ENCODE assay signal across 11 mouse cellular contexts in the genomic region with DNA sequence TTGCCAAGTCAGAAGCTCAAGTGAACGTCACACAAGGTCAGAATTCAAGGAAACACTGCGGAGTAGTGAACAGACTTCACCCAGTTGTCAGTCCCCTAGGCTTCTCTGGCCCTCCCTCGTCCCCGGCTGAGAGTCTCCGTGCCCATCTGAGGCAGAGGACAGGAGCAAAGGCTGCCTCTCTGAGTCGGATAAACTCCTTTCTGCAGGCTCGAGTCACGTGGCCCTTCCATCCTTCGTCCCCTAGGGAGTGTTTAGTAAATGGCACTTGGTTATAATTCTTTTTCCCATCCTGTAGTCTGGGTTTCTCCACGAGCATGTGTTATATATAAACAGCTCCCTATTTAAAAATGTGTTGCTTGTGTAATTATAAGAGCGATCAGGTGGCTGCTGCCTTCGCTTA. TPM values are rescaled to one million over a fixed set of nuclear protein-coding genes. Genes with fewer than 3 reads are reported as not detected.
A peak's percentile ranks its signal among the peaks of the same experiment; 100 is the strongest.
DNase-seq lines count a peak whose midpoint lies in the region; ATAC-seq lines count a peak whose summit lies in the region.
"Had no signal": no experiment of that assay in that cellular context is flagged by ENCODE, and none has a peak within 500 bp of the region (broad histone marks: within the 10 kb centered on the region; RNA-seq: fewer than 3 reads in every experiment).

No protein-coding gene starts in this region.

- DNase-seq in left cerebral cortex, adult 11 months (ENCODE audit: low spot score): peak; percentile 34
- no peak for DNase-seq in left cerebral cortex, postnatal 4 days
- DNase-seq in spleen, postnatal 10 days (ENCODE audit: low spot score in 2 of 2): no peak

- no peak overlapping the region for H3K4me2 ChIP-seq in embryonic facial prominence, embryonic 15.5 days (replicated peaks)
- 0 out of 2 replicates have a peak overlapping the region, but pooled peaks have one; percentile 4 for H3K4me2 ChIP-seq in hindbrain, embryonic 12.5 days (replicated peaks)
- H3K4me2 ChIP-seq in neural tube, embryonic 12.5 days (replicated peaks): peak overlapping the region; percentile 20
- H3K4me2 ChIP-seq: liver, embryonic 15.5 days had no signal

- intact Hi-C loops in left cerebral cortex, postnatal 4 days (cut with DNase I): loop anchor here (5.0 kb wide), 1 partner anchor 354 kb away; no protein-coding TSS in a partner anchor

- H3K9me3 ChIP-seq in embryonic facial prominence, embryonic 15.5 days (replicated peaks): no peaks in the 10 kb centered on the region
- H3K9me3 ChIP-seq in hindbrain, embryonic 12.5 days (replicated peaks): no peaks in the 10 kb centered on the region
- H3K9me3 ChIP-seq in neural tube, embryonic 12.5 days: no peaks in the 10 kb centered on the region
- H3K9me3 ChIP-seq: liver, embryonic 15.5 days had no signal

- 0 out of 2 replicates have a peak overlapping the region, but pooled peaks have one; percentile 6 for H3K27ac ChIP-seq in embryonic facial prominence, embryonic 15.5 days (replicated peaks)
- H3K27ac ChIP-seq in hindbrain, embryonic 12.5 days: no peak overlapping the region
- no peak overlapping the region for H3K27ac ChIP-seq in neural tube, embryonic 12.5 days
- H3K27ac ChIP-seq: liver, embryonic 15.5 days had no signal

- H3K27me3 ChIP-seq in embryonic facial prominence, embryonic 15.5 days: no peaks in the 10 kb centered on the region
- H3K27me3 ChIP-seq in hindbrain, embryonic 12.5 days: no peaks in the 10 kb centered on the region
- H3K27me3 ChIP-seq in neural tube, embryonic 12.5 days (replicated peaks): no peaks in the 10 kb centered on the region
- H3K27me3 ChIP-seq: liver, embryonic 15.5 days had no signal

- H3K36me3 ChIP-seq in embryonic facial prominence, embryonic 15.5 days: no peaks in the 10 kb centered on the region
- no peaks in the 10 kb centered on the region for H3K36me3 ChIP-seq in hindbrain, embryonic 12.5 days
- H3K36me3 ChIP-seq in neural tube, embryonic 12.5 days: no peaks in the 10 kb centered on the region
- H3K36me3 ChIP-seq: liver, embryonic 15.5 days had no signal

- no peak overlapping the region for H3K4me3 ChIP-seq in embryonic facial prominence, embryonic 15.5 days (replicated peaks)
- H3K4me3 ChIP-seq in hindbrain, embryonic 12.5 days: no peak overlapping the region
- no peak overlapping the region for H3K4me3 ChIP-seq in neural tube, embryonic 12.5 days
- H3K4me3 ChIP-seq: liver, embryonic 15.5 days had no signal

- H3K4me1 ChIP-seq in embryonic facial prominence, embryonic 15.5 days: peaks cover 22% of the 10 kb centered on the region
- H3K4me1 ChIP-seq in hindbrain, embryonic 12.5 days: peaks cover 10% of the 10 kb centered on the region
- H3K4me1 ChIP-seq in neural tube, embryonic 12.5 days: 0 out of 2 replicates have a peak, but pooled peaks cover 4% of the 10 kb centered on the region

- H3K9ac ChIP-seq in embryonic facial prominence, embryonic 15.5 days: no peak overlapping the region
- no peak overlapping the region for H3K9ac ChIP-seq in hindbrain, embryonic 12.5 days
- no peak overlapping the region for H3K9ac ChIP-seq in neural tube, embryonic 12.5 days
- H3K9ac ChIP-seq: liver, embryonic 15.5 days had no signal

- no peak for ATAC-seq in embryonic facial prominence, embryonic 15.5 days (ENCODE audit: insufficient number of reproducible peaks, low FRiP score, low TSS enrichment, low read depth)
- no peak for ATAC-seq in hindbrain, embryonic 12.5 days (ENCODE audit: low FRiP score)
- ATAC-seq in neural tube, embryonic 12.5 days (ENCODE audit: low FRiP score, low read depth): peak; percentile 50; the same call in 1 of the 2 replicates
- no peak for ATAC-seq in megakaryocyte-erythroid progenitor cell, adult 5-6 weeks (replicated peaks; ENCODE audit: low FRiP score, low TSS enrichment, poor library complexity, severe bottlenecking)

- WGBS in embryonic facial prominence, embryonic 15.5 days: 39% methylated on average over 12 of the region's 12 CpGs
- WGBS in hindbrain, embryonic 12.5 days: 57% methylated on average over 12 of the region's 12 CpGs
- WGBS in neural tube, embryonic 12.5 days: 54% methylated on average over 12 of the region's 12 CpGs

RNA-seq across cellular contexts. Expression of a gene that starts 26.4 kb away (rescaled TPM):
- 10 to 100 TPM; 14.0 to 15.4 TPM for total RNA-seq in left cerebral cortex, postnatal 4 days (2021)
- 25.0 and 25.1 TPM in 2 replicates for polyA plus RNA-seq in embryonic facial prominence, embryonic 15.5 days (2015; fragmentation: Nextera tagmentation; extraction: Ambion mirVana)
- polyA plus RNA-seq in hindbrain, embryonic 12.5 days (2016; fragmentation: Nextera tagmentation; extraction: Ambion mirVana): 16.7 and 20.1 TPM in 2 replicates
- polyA plus RNA-seq in neural tube, embryonic 12.5 days (2016; fragmentation: Nextera tagmentation; extraction: Ambion mirVana): 16.0 and 16.4 TPM in 2 replicates
- total RNA-seq in megakaryocyte-erythroid progenitor cell, adult 5-6 weeks (2014; fragmentation: Nextera tagmentation): 18.6 and 31.0 TPM in 2 replicates
- 30.9 and 31.3 TPM in 2 replicates for total RNA-seq in megakaryocyte-erythroid progenitor cell, adult 5-6 weeks (2017)

RNA-seq across cellular contexts. Expression of a gene that starts 33.5 kb away (rescaled TPM):
- total RNA-seq in left cerebral cortex, postnatal 4 days (2021): under 1 TPM; 0.44 to 0.54 TPM
- polyA plus RNA-seq in embryonic facial prominence, embryonic 15.5 days (2015; fragmentation: Nextera tagmentation; extraction: Ambion mirVana): 3.3 and 4.8 TPM in 2 replicates
- 0.21 and 0.28 TPM in 2 replicates for polyA plus RNA-seq in hindbrain, embryonic 12.5 days (2016; fragmentation: Nextera tagmentation; extraction: Ambion mirVana)
- 0.19 and 0.27 TPM in 2 replicates for polyA plus RNA-seq in neural tube, embryonic 12.5 days (2016; fragmentation: Nextera tagmentation; extraction: Ambion mirVana)
- total RNA-seq in megakaryocyte-erythroid progenitor cell, adult 5-6 weeks (2014; fragmentation: Nextera tagmentation): 0.13 TPM in 1 of 2 replicates, not detected in the other
- total RNA-seq in megakaryocyte-erythroid progenitor cell, adult 5-6 weeks (2017): 0.09 and 0.15 TPM in 2 replicates
- total RNA-seq: monocyte, adult 5-6 weeks had no signal

RNA-seq across cellular contexts. Expression of a gene that starts 38.1 kb away (rescaled TPM):
- under 1 TPM; 0.48 to 0.50 TPM for total RNA-seq in left cerebral cortex, postnatal 4 days (2021)
- 1.2 and 1.9 TPM in 2 replicates for polyA plus RNA-seq in embryonic facial prominence, embryonic 15.5 days (2015; fragmentation: Nextera tagmentation; extraction: Ambion mirVana)
- 0.18 TPM in 2 replicates for polyA plus RNA-seq in hindbrain, embryonic 12.5 days (2016; fragmentation: Nextera tagmentation; extraction: Ambion mirVana)
- 0.15 TPM in 1 of 2 replicates, not detected in the other for polyA plus RNA-seq in neural tube, embryonic 12.5 days (2016; fragmentation: Nextera tagmentation; extraction: Ambion mirVana)
- 1.2 TPM in 1 of 2 replicates, not detected in the other for total RNA-seq in megakaryocyte-erythroid progenitor cell, adult 5-6 weeks (2014; fragmentation: Nextera tagmentation)
- 0.11 TPM in 1 of 2 replicates, not detected in the other for total RNA-seq in megakaryocyte-erythroid progenitor cell, adult 5-6 weeks (2017)
- total RNA-seq: G1E; gastrocnemius, postnatal 25 days; monocyte, adult 5-6 weeks had no signal
- polyA plus RNA-seq: G1E; liver, embryonic 15.5 days had no signal
